Mouse (Mus musculus): ENCODE results near the gene Cachd1. TPM values are rescaled to one million over a fixed set of nuclear protein-coding genes. Genes with fewer than 3 reads are reported as not detected.

Gene Cachd1
- 85.7 and 130 TPM in 2 replicates for total RNA-seq (2015; ENCODE audit: low replicate concordance)
- 39.9 and 49.1 TPM in 2 replicates for total RNA-seq (2017; ENCODE audit: low replicate concordance)

DNA sequence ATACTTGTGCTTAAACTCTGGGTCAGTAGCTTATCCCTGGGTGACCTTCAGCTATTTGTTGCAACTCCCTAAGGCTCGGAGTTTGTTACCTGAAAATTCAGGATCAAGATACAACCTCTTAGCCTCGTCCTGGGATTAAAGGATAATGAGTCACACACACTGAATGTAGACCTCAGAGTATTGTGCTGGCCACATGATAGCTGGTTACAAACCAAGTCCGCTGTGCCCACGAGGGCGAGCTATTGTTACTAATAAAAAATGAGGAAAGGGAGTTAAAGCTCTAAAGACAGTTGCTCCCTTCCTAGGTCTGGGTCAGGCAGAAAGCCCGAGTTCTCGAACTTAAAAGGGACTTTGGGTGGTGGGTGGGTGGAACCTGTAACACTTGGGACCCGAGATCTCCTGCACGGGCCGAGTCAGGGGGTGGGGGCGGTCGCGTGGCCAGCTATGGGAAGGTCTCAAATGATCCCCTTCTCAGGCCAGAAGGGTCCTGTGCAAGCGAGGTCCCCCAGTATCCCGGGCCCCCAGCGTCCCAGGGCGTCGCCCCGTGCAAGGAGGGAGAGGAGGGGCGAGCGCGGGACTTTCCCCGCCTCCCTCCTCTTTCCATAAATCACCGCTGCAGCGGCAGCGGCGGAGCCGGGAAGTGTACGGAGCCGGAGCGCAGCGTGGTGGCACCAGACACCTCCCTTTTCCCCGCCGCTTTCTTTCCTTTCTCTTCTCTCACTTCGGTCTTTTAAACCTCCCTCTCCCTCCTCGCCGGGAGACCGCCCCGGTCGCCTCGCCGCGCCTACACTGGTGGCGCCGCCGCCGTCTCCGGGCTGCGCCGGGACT is at the start of gene Cachd1:
Cachd1 (plus strand) TSS at position 633 of the 828 bp plus-strand sequence.
- ATAC-seq (replicated peaks; ENCODE audit: low FRiP score, poor library complexity, severe bottlenecking): no peak

- no peak for ATAC-seq (replicated peaks; ENCODE audit: low FRiP score, poor library complexity, severe bottlenecking)
Observed at GRCm38 (mm10) chr4:100728896-100729479, 47.5 kb upstream of the Cachd1 start.

GRCm38 (mm10) chr4:100735098-100735935 is 41.2 kb upstream of the Cachd1 start:
- ATAC-seq (replicated peaks; ENCODE audit: low FRiP score, poor library complexity, severe bottlenecking): no peak

GRCm38 (mm10) chr4:100735936-100736349 is 40.5 kb upstream of the Cachd1 start:
- ATAC-seq (replicated peaks; ENCODE audit: low FRiP score, poor library complexity, severe bottlenecking): no peak

GRCm38 (mm10) chr4:100743615-100744014 is 32.9 kb upstream of the Cachd1 start:
- ATAC-seq (replicated peaks; ENCODE audit: low FRiP score, poor library complexity, severe bottlenecking): no peak

GRCm38 (mm10) chr4:100752278-100752677 is 24.2 kb upstream of the Cachd1 start:
- no peak for ATAC-seq (replicated peaks; ENCODE audit: low FRiP score, poor library complexity, severe bottlenecking)

DNA sequence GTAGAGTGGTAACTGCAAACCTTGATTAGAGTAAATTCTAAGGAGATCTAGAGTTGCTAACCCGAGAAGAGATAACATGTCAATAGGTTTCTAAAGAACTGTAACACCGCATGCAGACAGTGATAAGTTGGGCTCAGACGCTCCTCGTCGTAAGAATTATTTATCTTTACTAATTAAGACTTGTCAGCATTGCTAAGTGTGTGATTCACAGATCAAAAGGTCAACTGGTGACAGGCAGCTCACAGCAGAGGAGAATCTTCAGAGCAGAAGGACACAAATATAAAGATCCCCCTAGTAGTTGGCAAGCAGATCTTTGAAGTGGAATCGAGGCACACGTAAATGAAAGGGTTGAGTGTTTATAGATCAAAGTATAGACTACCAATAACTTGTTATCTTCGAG is 20.8 kb upstream of the Cachd1 start:
- ATAC-seq (replicated peaks; ENCODE audit: low FRiP score, poor library complexity, severe bottlenecking): no peak

- ATAC-seq (replicated peaks; ENCODE audit: low FRiP score, poor library complexity, severe bottlenecking): no peak
Observed at GRCm38 (mm10) chr4:100756499-100756898, 20.0 kb upstream of the Cachd1 start.

DNA sequence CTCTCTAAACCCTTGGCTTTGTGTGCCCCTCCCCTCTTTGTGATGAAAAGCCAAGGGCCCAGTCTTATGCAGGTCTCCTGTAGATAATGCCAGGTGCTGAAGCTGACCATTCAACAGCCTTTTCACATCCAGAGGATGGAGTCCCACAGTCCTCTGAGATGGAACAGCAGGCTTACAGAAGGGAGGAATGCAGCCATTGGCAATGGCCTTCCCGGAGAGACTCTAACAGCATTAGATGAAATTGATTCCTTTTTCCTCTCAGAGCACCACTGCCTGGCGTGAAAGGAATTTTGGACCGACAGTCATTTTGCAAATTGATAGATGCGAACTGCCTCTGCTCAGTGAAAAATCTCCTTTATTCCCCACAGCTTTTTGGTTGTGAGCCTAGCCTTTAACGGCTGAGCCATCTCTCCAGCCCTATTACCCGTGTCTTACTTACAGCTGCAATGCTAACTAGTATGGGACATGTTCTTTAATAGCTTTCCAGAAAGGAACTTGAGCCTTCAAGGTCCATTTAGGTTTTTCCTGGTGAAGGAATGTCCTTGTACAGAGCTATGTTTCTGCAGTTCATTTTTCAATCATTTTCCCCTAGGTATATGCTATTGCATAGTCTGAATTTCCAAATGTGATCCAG is 18.1 kb upstream of the Cachd1 start:
- no peak for ATAC-seq (replicated peaks; ENCODE audit: low FRiP score, poor library complexity, severe bottlenecking)

DNA sequence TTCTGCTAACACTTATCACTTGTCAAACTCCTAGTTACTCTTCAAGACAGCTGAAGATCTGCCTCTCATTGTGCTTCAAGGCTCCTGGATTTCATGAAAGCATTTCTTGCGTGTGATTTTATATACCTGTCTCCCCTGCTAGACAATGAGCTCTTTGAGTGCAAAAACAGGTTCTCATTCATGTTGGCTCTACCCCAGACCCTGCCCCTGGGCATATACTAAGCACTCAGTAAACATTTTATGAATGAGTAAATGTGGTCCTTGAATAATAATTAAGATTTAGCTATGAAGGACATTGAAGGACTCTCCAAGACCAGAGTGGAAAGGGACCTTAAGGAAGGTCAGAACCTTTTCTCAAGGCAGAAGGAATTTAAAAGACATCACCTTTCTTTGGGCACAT is 16.9 kb upstream of the Cachd1 start:
- no peak for ATAC-seq (replicated peaks; ENCODE audit: low FRiP score, poor library complexity, severe bottlenecking)

- no peak for ATAC-seq (replicated peaks; ENCODE audit: low FRiP score, poor library complexity, severe bottlenecking)
Observed at GRCm38 (mm10) chr4:100760416-100760815, 16.1 kb upstream of the Cachd1 start.

DNA sequence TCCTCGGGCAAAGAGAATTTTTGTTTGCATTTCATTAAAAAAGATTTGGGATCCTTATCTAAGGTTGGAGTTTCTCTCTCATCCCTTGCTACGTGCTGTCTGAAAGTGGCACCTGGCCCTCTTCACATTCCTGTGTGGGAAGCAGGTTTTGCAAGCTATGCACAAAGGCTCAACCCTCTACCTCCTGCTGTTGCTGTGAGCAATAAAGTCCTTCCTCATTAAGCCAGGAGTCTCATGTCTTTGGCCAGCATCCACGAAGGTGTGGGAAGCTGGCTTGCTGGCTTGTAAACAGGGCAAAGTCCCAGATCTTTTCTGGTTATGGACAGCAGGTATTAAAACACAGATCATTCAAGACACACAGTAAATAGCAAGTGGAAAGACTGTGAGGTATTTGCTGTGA is 7.9 kb upstream of the Cachd1 start:
- ATAC-seq (replicated peaks; ENCODE audit: low FRiP score, poor library complexity, severe bottlenecking): no peak

DNA sequence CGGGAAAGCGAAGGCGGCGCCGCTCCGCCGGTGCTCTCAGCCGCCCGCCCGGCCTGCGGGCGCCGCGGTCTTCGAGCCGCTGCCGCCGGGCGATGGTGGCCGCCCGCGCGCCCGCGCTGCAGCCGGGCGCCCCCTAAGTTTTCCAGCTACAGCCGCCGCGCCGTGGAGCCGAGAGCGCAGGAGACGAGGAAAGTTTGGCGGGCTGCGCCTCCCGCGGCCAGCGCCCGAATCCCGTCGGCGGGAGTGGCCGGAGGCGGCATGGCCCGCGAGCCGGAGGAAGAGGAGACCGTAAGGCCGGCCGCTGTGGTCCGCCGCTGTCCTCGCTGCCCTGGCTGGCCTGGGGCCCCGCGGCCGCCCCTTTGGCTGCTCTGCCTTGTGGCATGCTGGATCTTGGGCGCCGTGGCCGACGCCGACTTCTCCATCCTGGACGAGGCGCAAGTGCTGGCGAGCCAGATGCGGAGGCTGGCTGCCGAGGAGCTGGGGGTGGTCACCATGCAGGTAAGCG is 448 bp downstream of the Cachd1 start:
- no peak for ATAC-seq (replicated peaks; ENCODE audit: low FRiP score, poor library complexity, severe bottlenecking)

- no peak for ATAC-seq (replicated peaks; ENCODE audit: low FRiP score, poor library complexity, severe bottlenecking)
Observed at GRCm38 (mm10) chr4:100777376-100778041, 1.0 kb downstream of the Cachd1 start.

GRCm38 (mm10) chr4:100778082-100778481 is 1.6 kb downstream of the Cachd1 start:
- ATAC-seq (replicated peaks; ENCODE audit: low FRiP score, poor library complexity, severe bottlenecking): no peak

- no peak for ATAC-seq (replicated peaks; ENCODE audit: low FRiP score, poor library complexity, severe bottlenecking)
Observed at GRCm38 (mm10) chr4:100779023-100779422, 2.5 kb downstream of the Cachd1 start.

GRCm38 (mm10) chr4:100779695-100780094 is 3.2 kb downstream of the Cachd1 start:
- no peak for ATAC-seq (replicated peaks; ENCODE audit: low FRiP score, poor library complexity, severe bottlenecking)

GRCm38 (mm10) chr4:100780911-100781310 is 4.4 kb downstream of the Cachd1 start:
- no peak for ATAC-seq (replicated peaks; ENCODE audit: low FRiP score, poor library complexity, severe bottlenecking)

DNA sequence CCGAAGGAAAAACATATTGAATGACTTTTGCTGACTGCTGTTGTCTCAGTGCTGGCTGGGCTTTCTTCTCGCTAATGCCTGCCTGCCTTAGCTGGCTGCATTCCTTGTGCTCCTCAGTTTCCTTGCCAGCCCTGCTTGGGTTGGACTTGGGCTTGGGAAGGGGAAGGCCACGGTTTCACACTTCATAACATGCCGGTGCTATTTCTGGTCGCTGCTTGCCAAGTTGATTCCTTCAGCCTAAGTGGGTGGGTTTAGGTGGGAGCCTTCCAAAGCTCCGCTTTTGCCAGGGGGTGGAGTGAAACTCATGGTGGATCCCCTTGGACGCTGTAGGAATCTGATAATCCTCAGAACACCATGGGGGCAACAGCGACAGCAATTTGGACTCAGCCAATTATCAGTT is 5.9 kb downstream of the Cachd1 start:
- no peak for ATAC-seq (replicated peaks; ENCODE audit: low FRiP score, poor library complexity, severe bottlenecking)

Data from erythroblast, adult 5-6 weeks (primary cell).